Mouse (Mus musculus) left cerebral cortex, postnatal 36 days (tissue): ENCODE measurements around the gene Fcrl5. TPM values are rescaled to one million over a fixed set of nuclear protein-coding genes. Genes with fewer than 3 reads are reported as not detected.

Experiments
- total RNA-seq, 2 experiments: library from RNA; stranded (reverse); gene quantifications; 2 replicates each; pipeline ENCODE4 v1.2.3; 2021

The Fcrl5 gene
- total RNA-seq, 2 experiments from 2014 or later, result 0.15 TPM; not detected in 1

Other genes with a start within 250 kb of the Fcrl5 start
- 10 to 100 TPM; 29.5 to 32.3 TPM for gene Fcrls, start 172.0 kb upstream of the Fcrl5 start, total RNA-seq
- not detected for gene Cd5l, start 77.9 kb upstream of the Fcrl5 start, total RNA-seq
- gene Fcrl1, start 59.4 kb upstream of the Fcrl5 start, total RNA-seq, result under 1 TPM; 0.36 to 0.59 TPM
- 10 to 100 TPM; 21.1 to 22.1 TPM for gene Etv3, start 89.6 kb downstream of the Fcrl5 start, total RNA-seq
- 10 to 100 TPM; 55.6 to 60.3 TPM for gene Arhgef11, start 181.8 kb downstream of the Fcrl5 start, total RNA-seq